Mouse (Mus musculus) activated CD4-positive, CD25-positive, alpha-beta regulatory T cell, adult 4 months (primary cell): Measurements from ENCODE around the gene Jph2. TPM values are rescaled to one million over a fixed set of nuclear protein-coding genes. Genes with fewer than 3 reads are reported as not detected.
A peak's percentile ranks its signal among the peaks of the same experiment; 100 is the strongest.

ENCODE experiments used
- ATAC-seq: one replicate; pipeline ENCODE4 v1.8.0; 2017
- polyA plus RNA-seq, 2 experiments: library from polyadenylated mRNA; unstranded; fragments of 100-300 nt; shearing (Covaris generic); gene quantifications; one replicate each; pipeline ENCODE4 v1.2.1; 2017

The Jph2 gene
- polyA plus RNA-seq, 2 experiments from 2014 or later, result not detected

DNA sequence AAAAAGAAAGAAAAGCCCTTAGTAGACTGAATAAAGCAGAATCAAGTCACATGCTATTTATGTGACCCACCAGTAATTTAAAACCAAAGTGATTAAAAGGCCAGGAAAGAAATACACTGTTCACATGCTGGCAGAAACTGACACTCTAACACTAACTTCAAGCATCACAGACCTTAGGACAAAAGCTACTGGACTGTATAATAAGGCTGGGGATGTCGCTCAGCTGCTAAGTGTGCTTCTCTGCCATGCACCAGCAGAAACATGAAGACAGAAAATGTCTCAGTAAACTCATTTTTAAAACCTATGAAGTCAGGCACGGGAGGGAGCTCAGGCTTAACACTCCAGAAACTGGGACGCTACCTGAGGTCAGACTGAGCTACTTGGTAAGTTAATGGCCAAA is 12.4 kb upstream of the Jph2 start:
- ATAC-seq, result no peak

DNA sequence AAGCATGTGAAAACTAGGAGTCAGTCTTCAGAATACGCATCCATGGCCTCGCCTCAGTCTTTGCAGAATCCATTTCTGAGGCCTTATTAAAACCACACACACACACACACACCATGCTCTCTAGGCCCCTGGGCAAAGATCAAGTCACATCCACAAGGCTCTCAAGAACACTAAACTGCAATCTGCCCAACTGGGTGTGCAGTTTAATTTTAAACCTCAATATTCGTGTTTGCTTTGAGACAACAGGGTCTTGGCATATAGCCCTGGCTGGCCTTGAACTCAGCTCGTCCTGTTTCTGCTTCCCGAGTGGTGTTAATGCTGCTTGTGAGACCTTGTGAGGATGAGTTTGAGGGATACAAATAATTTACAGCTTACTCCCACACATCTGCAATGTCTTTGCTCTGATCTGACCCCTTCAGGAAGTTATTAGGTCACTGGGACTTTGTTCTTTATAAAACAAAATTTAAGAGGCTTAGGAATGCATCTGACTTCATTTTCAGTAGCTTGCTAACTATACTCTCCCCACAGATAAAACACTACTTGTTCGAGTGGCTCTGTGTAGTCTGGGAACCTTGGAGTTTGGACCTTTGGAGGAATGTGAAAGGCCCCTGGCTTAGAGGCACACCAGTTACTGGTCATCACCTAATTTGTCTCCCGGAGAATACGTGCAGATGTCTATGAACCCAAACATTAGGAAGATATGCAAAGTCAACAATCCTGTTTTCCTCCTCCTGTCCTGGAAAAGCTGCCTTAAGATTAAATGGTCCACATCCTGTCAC is 6.4 kb upstream of the Jph2 start:
- no peak for ATAC-seq

DNA sequence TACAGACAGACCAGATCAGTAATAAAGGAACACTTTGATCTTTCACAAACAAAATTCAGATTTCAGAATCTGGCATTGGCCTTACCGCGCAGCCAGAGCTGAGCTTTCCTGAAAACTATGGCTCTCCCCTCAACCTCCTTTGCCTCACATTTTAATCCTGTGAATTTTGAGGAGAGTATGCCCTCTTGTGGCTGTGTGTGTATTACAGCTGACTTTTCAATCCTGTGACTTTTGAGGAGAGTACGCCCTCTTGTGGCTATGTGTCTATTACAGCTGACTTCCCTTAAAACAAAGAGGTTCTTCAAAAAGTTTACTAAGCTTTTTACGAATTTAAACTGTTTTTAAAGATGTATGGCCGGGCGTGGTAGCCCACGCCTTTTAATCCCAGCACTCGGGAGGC is 3.4 kb upstream of the Jph2 start:
- peak; percentile 92 for ATAC-seq

DNA sequence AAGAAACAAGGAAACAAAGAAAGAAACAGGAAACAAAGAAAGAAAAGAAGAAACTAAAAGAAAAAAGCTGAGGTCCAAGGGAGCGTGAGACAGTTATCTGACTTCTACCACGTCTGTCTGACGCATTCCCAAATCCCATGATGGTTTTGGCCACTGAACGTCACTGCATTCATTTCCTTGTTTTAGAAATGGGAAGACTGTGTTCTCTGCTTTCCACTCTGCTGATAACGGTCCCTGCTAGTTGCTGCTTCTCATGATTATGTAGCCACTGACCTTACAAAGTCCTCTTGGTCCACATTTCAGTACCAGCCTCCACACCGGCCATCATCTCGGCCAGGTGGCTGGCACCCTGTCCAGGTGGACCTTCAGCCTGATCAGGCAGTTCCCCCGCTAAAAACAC is 1.4 kb upstream of the Jph2 start:
- no peak for ATAC-seq

DNA sequence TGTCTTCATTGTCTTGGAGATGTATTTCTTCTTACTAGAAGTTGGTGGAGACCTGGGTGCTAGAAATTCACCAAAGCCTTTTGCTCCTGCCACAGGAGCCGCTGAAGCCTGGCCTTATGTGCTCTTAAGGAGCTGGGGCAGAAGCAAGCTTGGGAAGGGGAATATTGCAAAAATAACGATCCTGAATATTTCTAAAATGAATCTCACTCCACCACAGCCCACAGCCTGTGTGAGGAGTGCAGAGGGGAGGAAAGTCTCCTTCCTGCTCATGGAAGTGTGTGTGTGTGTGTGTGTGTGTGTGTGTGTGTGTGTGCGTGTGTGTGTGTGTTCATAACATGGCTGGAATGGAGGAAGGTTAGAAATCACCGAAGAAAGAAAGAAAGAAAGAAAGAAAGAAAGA is 977 bp upstream of the Jph2 start:
- no peak for ATAC-seq

DNA sequence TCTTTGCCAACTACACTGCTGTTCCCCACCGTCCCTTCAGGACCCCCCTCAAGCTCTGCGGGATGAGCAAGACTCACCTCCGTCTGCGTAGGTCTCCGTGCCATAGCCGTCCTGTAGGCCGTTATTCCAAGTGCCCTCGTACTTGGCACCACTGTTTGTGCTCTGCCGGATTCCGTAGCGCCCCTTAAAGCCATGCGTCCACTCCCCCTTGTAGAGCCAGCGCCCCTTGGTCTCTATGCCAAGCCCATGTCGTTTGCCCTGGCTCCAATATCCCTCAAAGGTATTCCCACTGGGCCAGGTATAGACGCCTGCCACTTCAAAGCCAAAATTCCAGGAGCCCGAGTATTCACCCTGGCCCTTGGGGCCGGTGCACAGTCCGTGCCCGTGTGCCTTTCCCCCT is 722 bp downstream of the Jph2 start:
- ATAC-seq, result no peak

DNA sequence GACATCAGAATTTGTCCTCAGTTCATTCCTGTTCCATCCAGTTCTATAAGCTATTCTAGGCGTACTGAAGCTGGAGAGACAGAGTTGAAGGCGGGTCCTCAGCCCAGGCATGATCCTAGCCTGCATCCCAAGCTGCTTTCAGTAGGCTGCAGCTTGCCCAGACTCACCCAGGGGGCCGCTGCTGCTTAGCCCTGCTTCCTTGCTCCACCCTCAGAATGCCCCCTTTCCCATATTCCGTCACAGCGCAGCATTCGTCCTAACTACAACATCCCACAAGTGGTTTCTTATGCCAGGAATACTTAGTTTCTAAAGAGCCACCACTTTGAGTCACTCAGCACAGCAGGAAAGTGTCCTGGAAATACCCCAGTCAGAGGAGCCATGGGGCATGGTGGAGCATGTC is 2.8 kb downstream of the Jph2 start:
- ATAC-seq, result no peak

DNA sequence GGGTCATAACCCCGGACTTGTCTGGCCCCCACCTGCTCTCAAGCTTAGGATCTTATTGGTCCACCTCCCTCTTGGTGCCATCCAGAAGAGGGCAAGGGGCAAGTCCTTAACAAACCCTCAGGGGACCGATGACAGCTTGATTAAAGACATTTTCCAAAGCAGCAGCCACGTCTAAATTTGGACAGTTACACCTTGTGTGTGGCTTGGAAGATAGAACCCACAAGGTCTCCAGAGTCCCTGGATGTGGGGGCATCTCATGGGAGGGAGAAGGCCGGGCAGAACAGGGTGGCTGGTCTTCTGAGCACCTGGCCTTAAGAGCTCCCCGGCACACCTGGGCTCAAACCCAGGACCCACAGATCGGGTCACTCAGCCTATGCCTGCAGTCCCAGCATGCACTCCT is 3.8 kb downstream of the Jph2 start:
- no peak for ATAC-seq

DNA sequence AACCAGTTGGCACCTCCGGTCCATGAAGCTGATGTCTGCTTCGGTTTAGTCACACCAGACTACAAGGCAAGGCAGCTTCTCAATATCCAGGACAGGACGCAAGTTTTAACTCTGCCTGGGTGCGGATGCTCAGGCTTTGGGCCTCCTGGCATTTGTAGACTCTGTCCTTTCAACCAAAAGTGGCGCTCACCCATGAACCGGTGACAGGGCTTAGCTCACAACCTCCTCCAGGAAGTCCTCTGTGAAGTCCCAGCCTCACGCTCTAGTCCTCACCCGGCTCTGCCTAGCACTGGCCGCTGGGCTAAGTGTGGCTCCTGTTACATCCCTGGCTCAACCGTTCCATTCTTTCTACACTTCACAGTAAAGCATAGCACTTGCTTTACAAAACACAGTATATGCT is 4.6 kb downstream of the Jph2 start:
- no peak for ATAC-seq

DNA sequence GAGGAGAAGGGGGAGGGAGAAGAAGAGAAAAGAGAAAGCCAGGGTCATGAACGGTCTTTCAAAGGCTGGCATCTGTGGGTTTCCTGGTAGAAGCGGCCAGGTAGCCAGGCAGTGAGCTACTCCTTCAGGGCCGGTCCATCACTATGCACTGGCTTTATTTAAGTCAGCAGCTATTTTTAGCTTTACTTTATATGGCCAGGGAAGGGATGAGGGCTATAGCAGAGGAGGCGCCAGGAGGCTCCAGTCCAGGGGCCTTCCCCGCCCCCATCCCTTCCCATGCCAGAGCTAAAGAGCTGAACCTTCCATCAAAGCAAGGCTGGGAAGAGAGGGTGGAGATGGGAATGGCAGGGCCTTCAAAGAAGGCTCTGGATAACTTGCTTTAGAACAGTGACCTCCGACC is 5.4 kb downstream of the Jph2 start:
- ATAC-seq, result no peak

DNA sequence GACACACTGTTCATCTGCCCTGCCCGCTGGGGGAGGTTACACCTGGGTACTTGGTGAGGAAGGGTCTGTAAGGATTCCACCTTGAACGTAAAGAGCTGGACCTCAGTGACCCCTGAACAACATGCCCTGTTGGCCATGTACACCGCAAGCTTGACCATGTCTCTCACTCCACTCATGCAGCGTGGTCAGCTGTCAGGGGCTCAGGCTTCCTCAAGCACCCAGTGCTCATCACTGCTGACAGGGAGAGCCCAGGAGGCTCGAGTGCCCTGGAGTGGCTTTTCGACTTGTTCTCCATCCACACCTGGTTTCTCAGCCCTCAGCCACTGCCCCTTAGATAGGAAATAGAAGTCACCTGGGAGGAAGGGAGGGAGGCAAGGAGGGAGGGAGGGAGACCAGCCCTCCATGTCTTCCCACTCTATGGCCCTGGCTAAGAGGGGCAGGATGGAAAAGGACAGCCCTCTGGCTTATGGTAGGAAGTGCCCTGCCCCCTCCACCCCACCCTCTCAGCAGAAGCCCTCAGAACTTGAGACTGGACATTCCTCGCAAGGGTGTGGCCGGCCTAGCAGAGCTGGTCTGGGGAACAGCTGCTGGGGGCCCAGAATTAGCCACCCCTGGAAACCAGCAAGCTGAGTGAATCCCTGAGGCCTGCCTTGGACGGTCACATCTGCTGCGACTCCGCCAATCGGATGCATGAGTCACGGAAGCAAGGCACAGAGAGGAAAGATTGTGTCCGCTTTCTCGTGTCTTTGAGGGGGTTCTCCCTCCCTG is 11.2 kb downstream of the Jph2 start:
- ATAC-seq, result no peak

DNA sequence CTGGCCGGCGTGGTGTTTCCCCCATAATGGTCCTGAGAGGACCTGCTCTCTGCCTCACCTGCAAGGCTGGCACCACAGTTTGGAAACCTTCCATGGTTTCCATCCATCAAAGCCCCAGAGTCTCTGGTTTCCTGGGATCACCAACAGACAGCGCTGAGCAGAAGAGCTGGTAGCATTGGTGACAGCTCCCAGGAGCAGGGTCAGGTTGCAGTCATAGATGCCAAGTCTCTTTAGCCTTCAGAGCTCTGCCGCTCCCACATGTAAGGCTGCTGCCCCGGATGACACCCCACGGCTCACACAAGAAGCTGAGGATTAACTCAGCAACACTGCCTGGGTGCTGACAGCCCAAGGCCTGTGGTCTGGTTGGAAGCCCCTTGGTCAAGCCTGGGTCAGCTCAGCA is 12.7 kb downstream of the Jph2 start:
- no peak for ATAC-seq

DNA sequence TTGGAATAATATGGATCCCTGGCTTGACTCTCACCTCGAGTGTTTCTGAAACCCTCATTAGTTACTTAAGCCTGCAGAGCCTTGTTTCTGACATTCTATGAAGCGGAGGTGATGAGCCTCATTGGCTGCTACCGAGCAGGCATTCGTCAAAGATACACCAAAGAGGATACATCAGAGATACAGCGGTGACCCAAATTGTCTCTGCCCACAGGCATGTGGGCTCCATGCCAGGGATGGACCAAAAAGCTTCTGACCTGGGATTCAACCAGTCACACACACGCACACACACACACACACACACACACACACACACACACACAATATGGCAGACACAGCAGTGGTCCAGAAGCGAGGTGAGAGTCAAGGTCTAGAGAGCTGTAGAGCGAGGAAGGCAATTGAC is 16.5 kb downstream of the Jph2 start:
- no peak for ATAC-seq

DNA sequence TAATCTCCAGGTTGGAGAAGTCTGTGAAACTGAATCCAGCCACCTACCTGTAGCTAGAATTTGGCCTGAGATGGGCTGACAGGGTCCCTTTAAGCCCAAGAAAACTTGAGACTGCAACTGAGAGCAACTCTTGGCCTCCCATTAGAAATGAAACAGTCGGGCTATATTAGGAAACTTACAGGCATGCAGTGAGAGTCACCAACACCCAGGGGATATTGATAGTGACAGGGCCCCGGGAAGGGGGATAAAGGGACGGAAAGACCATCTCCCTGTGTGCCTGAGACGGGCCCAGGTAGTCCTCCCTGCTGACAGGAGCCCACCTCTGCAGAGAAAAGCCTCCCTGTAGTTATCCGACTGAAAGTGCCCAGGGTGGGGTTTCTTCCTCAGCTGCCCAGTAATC is 18.4 kb downstream of the Jph2 start:
- ATAC-seq, result no peak

DNA sequence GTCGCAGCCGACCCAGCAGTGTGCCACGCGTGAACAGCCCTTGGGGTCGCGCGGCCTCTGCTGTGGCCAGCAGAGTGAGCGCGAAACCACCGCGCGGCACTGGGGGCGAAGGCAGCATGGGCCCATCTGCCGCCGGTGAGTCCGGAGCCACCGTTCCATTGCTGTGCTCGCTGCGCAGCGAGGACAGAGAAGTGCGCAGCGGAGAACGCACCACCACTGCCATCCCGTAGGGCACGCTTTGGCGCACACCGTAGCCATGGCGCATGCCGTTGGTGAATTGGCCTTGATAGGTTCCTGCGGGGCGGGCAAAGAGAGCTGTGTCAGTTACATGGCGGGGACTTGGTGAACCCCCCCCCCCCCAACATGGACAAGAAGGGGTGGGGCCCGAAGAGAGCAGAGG is 21.7 kb downstream of the Jph2 start:
- ATAC-seq, result no peak

DNA sequence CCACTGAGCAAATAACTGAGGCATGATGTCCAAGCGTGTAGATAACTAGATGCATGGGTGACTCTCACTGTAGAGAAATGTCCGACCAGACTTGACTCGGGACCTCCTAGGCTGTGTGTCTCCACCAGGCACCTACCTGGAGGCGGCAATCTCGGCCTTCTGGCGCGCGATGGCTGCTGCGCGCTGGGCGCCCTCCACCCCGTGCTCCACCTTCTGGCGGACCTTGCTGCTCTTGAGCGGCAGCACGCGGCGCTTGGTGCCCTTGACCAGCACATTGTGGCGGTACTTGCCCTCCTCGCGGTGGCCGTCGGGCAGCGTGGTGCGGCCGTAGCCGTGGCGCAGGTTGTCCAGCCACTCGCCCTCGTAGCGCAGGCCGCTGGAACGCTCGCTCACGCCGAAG is 22.3 kb downstream of the Jph2 start:
- ATAC-seq, result no peak

DNA sequence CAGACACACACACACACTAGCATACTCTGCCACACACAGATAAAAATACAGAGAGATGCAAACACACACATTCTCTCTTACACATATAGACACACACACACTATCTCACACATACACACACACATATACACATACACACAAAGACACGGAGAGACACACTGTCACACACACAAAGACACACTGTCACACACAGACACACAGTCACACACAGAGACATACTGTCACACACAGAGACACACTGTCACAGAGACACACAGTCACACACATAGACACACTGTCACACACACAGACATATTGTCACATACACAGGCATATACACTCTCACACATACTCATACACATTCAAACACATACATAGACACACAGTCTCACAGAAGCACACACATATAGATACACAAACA is 25.2 kb downstream of the Jph2 start:
- no peak for ATAC-seq

DNA sequence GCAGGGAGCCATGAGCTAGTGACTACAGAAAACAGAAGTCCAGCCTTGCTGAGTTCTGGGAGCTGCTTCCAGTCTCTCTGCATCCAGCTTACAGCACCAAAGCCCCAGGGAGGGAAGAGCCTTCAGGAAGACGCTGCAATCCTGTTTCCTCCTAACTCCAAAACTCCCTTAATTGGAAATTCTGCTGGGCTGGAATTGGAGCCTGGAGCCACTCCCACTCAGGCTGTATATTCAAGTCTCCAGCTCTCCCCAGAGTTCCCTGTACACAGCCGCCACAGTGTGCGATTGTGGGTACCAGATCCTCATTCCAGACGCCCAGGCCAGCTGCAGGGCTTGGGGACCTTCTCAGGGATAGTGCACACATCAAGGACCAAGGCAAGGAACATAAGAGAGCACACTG is 27.6 kb downstream of the Jph2 start:
- no peak for ATAC-seq

DNA sequence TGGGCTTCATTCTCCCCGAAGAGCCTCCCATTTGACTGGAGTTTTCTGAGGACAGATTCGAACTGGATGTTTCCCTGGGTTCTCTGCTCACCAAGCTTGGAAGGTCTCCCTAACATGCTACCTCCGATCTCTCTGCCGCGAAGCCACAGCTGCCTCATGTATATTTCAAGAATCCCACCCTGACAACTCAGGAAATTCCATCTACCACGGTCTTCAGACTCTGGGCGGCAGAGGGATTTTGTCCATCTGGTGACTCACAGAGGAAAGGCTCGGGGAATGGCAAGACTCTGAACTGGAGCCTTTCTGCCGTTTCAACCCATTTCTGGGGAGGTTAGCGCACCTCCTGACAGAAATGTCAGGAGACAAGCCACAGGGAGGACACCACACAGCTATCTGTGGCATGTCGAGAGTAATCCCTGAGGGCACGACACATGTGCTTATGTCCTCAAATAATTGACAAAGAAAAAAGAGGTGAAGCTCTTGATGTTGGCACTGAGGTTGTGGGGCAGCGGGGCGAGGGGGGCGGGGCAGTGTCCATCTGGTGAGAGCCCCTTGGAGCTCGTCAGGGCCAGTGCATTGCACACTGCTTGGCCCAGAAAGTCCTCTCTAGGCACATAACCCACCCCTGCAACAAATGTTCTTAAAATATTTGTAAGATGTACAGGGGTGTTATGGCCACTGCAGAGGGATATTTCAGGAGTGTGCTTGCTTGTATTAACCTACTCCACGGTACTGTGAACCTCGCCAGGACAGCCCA is 32.8 kb downstream of the Jph2 start:
- no peak for ATAC-seq

DNA sequence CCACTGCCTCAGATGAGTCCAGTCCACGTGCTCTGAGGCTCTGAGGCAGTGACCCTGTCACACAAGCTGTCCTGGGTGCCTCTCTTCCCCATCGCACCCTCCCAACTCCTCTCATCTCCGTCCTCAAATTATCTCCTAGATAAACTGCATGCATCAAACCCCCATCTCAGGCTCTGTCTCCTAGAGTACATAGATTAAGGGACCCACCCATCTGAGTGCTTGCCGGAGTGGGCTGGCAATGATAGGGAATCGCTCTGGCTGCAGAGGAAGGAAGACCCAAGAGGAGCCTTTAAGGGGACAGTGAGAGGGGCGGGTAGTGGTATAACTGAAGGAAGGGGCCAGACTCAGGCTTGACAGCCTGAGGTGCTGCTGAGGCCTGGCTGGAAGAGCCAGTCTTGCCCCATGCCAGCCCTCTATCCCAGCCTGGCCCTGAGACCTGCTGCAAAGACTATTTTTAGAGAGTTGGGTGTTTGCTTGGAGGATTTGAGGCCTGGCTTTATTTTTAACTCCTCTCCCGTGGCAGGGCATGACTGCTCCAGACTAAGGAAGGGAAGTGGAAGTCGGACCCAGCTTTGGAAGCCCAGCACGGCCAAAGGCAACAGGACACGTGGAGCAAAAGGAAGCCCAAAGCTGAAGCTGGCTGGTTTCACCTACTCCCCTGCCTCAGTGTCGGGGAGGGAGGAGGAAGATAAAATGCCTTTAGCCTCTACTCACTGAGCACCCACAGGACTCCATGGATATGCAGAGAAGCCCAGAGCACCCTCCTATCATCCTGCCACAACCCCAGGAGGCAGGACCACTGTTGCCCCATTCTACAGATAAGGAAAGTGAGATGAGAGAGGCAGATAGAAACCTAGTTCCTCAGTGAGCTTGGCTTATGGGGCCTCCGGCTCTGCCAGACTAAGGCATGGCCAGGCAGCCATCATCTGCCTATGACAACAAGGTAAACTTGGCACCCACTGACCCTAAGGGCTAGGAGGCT is 34.6 kb downstream of the Jph2 start:
- ATAC-seq, result no peak

DNA sequence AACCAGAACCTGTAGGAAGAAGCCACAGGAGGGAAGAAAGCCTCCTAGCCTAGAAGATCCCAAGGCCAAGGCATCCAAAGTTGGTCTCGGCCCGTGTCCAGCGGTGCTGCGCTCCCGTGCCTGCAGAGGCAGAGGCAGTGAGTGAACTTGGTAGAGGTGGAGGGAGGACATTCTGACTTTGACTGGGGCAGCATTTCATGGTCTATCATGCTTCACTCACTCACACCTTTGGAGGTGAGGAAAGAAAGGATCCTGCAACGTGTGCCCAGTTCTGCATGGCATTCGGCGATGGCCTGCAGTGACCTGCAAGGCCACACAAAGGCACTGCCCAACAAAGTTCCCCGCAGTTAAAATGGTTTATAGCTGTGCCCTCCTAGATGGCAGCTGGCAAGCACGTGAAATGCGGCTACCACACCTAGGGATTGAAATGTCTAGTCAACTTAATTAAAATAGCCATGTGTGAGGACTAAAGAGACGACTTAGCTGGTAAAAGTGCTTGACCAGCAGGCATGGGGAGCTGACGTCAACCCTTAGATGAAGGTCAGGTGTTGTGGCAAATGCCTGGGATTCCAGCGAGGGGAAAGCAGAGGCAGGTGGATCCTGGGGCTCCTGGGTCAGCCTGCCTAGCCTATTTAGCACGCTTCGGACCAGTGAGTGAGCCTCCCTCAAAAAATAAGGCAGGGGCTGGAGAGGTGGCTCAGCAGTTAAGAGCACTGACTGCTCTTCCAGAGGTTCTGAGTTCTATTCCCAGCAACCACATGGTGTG is 36.8 kb downstream of the Jph2 start:
- no peak for ATAC-seq

DNA sequence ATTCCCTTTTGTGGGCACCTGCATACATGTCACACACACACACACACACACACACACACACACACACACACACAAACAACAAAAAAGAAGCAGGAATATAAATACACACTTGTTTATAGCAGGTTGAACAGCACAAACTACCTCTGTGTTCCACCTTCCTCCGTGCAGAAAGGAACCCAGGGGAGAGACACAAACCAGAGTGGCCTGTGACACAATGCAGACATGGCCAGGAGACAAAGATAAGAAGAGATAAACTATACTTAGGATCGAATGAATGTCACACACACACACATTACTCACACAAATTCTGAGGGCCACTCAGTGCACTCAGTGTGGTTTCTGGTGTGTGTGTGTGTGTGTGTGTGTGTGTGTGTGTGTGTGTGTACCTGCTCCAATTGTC is 38.5 kb downstream of the Jph2 start:
- no peak for ATAC-seq
